Mouse (Mus musculus): Measurements from ENCODE around the gene Abcg8.

- TF ChIP-seq CTCF (conservative IDR thresholded peaks at IDR 0.05 in 1 of 2, IDR thresholded peaks at IDR 0.05 in 1 of 2; ENCODE audit: low read depth in 2 of 2, low read length in 2 of 2) (no peak), SIN3A (IDR thresholded peaks at IDR 0.05; ENCODE audit: low read length) (no peak), SMC3 (IDR thresholded peaks at IDR 0.05; ENCODE audit: low read depth, low read length) (no peak), POLR2A (IDR thresholded peaks at IDR 0.05; ENCODE audit: low read depth, low read length) (no peak), CHD2 (IDR thresholded peaks at IDR 0.05; ENCODE audit: low read length) (no peak), USF1 (IDR thresholded peaks at IDR 0.05; ENCODE audit: low read depth, low read length) (no peak), PAX5 (IDR thresholded peaks at IDR 0.05; ENCODE audit: low read length) (no peak), RCOR1 (conservative IDR thresholded peaks at IDR 0.05; ENCODE audit: low read depth, low read length) (no peak)
These were observed 72.1 kb downstream of the Abcg8 start for GRCm38 (mm10) chr17:84748152-84748682.
